Mouse (Mus musculus) neural tube, embryonic 10.5 days (tissue): ENCODE measurements around the gene Ddx11.

Source experiments
- DNase-seq: peaks from one replicate; pipeline ENCODE4 v3.0.0-alpha.2; 2017; ENCODE audit warnings: low spot score; ENCODE audit errors: extremely low spot score

Ddx11 gene

GRCm38 (mm10) chr17:66123066-66123815, at the start of gene Ddx11:
Gene Ddx11, plus strand, starts transcription at chr17:66123520.
- DNase-seq: peak; percentile 94

- no peak for DNase-seq
Observed at GRCm38 (mm10) chr17:66073971-66074370, 49.3 kb upstream of the Ddx11 start.

GRCm38 (mm10) chr17:66075827-66076173, 47.5 kb upstream of the Ddx11 start:
- no peak for DNase-seq

GRCm38 (mm10) chr17:66076174-66076927, 47.0 kb upstream of the Ddx11 start:
- DNase-seq: peak; percentile 61

- peak; percentile 96 for DNase-seq
Observed at GRCm38 (mm10) chr17:66076934-66077333, 46.4 kb upstream of the Ddx11 start, which contains the start of gene Ankrd12. Gene Ankrd12, minus strand, starts transcription at chr17:66077089.

- DNase-seq: no peak
Observed at GRCm38 (mm10) chr17:66077437-66077850, 45.9 kb upstream of the Ddx11 start.

- no peak for DNase-seq
Observed at GRCm38 (mm10) chr17:66084486-66084885, 38.8 kb upstream of the Ddx11 start.

- DNase-seq: no peak
Observed at GRCm38 (mm10) chr17:66085038-66085437, 38.3 kb upstream of the Ddx11 start.

GRCm38 (mm10) chr17:66090251-66090650, 33.1 kb upstream of the Ddx11 start:
- no peak for DNase-seq

- no peak for DNase-seq
Observed at GRCm38 (mm10) chr17:66091392-66091791, 31.9 kb upstream of the Ddx11 start.

GRCm38 (mm10) chr17:66092065-66092464, 31.3 kb upstream of the Ddx11 start:
- DNase-seq: no peak

- no peak for DNase-seq
Observed at GRCm38 (mm10) chr17:66092664-66093063, 30.7 kb upstream of the Ddx11 start.

GRCm38 (mm10) chr17:66100566-66101379, 22.5 kb upstream of the Ddx11 start:
- DNase-seq: peak; percentile 34

- peak; percentile 97 for DNase-seq
Observed at GRCm38 (mm10) chr17:66101380-66102330, 21.7 kb upstream of the Ddx11 start, which contains the start of gene Ndufv2. Gene Ndufv2, minus strand, starts transcription at chr17:66101559.

GRCm38 (mm10) chr17:66104076-66104475, 19.2 kb upstream of the Ddx11 start:
- no peak for DNase-seq

GRCm38 (mm10) chr17:66106601-66107267, 16.6 kb upstream of the Ddx11 start:
- DNase-seq: peak; percentile 63

GRCm38 (mm10) chr17:66107466-66107865, 15.9 kb upstream of the Ddx11 start:
- DNase-seq: no peak

- DNase-seq: no peak
Observed at GRCm38 (mm10) chr17:66108198-66108597, 15.1 kb upstream of the Ddx11 start.

GRCm38 (mm10) chr17:66110746-66111145, 12.6 kb upstream of the Ddx11 start:
- no peak for DNase-seq

GRCm38 (mm10) chr17:66111402-66111959, 11.8 kb upstream of the Ddx11 start, which contains the start of gene Washc1:
Gene Washc1, plus strand, starts transcription at chr17:66111545.
- peak; percentile 94 for DNase-seq
